Mouse (Mus musculus) G1E (cell line): ENCODE data around the gene Stard13. TPM values are rescaled to one million over a fixed set of nuclear protein-coding genes. Genes with fewer than 3 reads are reported as not detected.

Source experiments
- ATAC-seq: 2 replicates; pipeline ENCODE4 v1.8.0; 2016; ENCODE audit warnings: mild to moderate bottlenecking; ENCODE audit not compliant: insufficient number of reproducible peaks, poor library complexity, low FRiP score, severe bottlenecking; ENCODE audit errors: extremely low read depth
- DNase-seq: peaks from one replicate; pipeline ENCODE4 v3.0.0; 2012; ENCODE audit warnings: low spot score
- H3K27me3 ChIP-seq: 2 replicates; pipeline ENCODE4 v1.6.1; 2012; ENCODE audit warnings: mild to moderate bottlenecking, low read length, inconsistent platforms; ENCODE audit not compliant: insufficient read depth
- H3K36me3 ChIP-seq: replicated peaks from 2 replicates; pipeline ENCODE3; 2012; ENCODE audit warnings: mild to moderate bottlenecking, inconsistent platforms
- H3K4me1 ChIP-seq: 2 replicates; pipeline ENCODE4 v1.6.1; 2012; ENCODE audit warnings: low read depth, low read length, inconsistent platforms, mixed read lengths; ENCODE audit not compliant: insufficient read depth
- H3K4me3 ChIP-seq: 2 replicates; pipeline ENCODE4 v1.5.1; 2012; ENCODE audit warnings: low read depth, mild to moderate bottlenecking, inconsistent platforms, low read length, moderate library complexity, mixed read lengths
- H3K9me3 ChIP-seq: replicated peaks from 2 replicates; pipeline ENCODE4 v1.6.1; 2012; ENCODE audit warnings: inconsistent platforms
- CTCF ChIP-seq: IDR thresholded peaks from 2 replicates; pipeline ENCODE4 v1.5.1; 2012; ENCODE audit warnings: low read depth, low read length, inconsistent platforms, mixed read lengths
- GATA1 ChIP-seq: IDR thresholded peaks from 2 replicates; pipeline ENCODE4 v1.6.1; 2012; ENCODE audit warnings: borderline replicate concordance, low read length, inconsistent platforms, mixed read lengths
- GATA2 ChIP-seq: IDR thresholded peaks from 2 replicates; pipeline ENCODE4 v1.6.1; 2012; ENCODE audit warnings: low read depth, low read length, inconsistent platforms, borderline replicate concordance
- POLR2AphosphoS5 ChIP-seq: IDR thresholded peaks from 2 replicates; pipeline ENCODE4 v1.6.1; 2012; ENCODE audit warnings: low read depth, low read length, inconsistent platforms; ENCODE audit not compliant: insufficient replicate concordance
- TAL1 ChIP-seq: conservative IDR thresholded peaks from 2 replicates; pipeline ENCODE4 v1.6.1; 2012; ENCODE audit warnings: low read depth, low read length, inconsistent platforms, mixed read lengths
- polyA plus RNA-seq: library from polyadenylated mRNA; stranded (reverse); fragments of >175 nt; gene quantifications from 2 replicates; pipeline ENCODE4 v1.2.3, GENCODE M21; 2012
- total RNA-seq, 2 experiments: library from RNA; stranded (forward) in 1 of 2; stranded (reverse) in 1 of 2; fragments of 200-1000 nt in 1 of 2; fragments of >200 nt in 1 of 2; fragmentation: Nextera tagmentation in 1 of 2; gene quantifications; 2 replicates each; pipeline ENCODE4 v1.2.3; 2014 to 2017

The Stard13 gene
- total and polyA plus RNA-seq, 3 experiments: 0.05 TPM; not detected in 2

GRCm38 (mm10) chr5:151247115-151247875, 13.7 kb upstream of the Stard13 start:
- no peak for ATAC-seq
- H3K36me3 ChIP-seq: no peaks in the 10 kb centered on the region
- DNase-seq: no peak
- H3K9me3 ChIP-seq: peaks cover 3% of the 10 kb centered on the region
- no peak overlapping the region for H3K4me3 ChIP-seq
- TF ChIP-seq CTCF (no peak), POLR2AphosphoS5 (no peak), TAL1 (no peak), GATA1 (no peak), GATA2 (no peak)
- H3K27me3 ChIP-seq: no peaks in the 10 kb centered on the region
- no peaks in the 10 kb centered on the region for H3K4me1 ChIP-seq

DNA sequence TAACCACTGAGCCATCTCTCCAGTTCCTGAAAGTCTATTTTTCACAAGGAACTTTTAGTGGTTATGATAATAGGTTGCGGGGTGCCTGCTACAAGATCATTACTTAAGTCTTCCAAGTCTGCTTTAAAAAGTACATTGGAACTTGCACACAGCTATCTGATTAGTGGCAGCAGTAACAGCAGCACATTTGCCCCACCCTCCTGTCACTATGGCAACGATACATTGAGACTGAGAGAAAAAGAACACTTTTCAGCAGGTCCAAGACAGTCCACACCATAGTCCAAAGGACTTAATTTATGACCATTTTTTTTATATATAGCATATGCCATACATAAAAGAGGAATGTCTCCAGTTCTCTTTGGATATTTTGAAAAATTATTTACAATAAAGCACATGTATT, 12.7 kb upstream of the Stard13 start:
- H3K27me3 ChIP-seq: no peaks in the 10 kb centered on the region
- H3K4me1 ChIP-seq: no peaks in the 10 kb centered on the region
- ATAC-seq (no peak), DNase-seq (no peak)
- no peaks in the 10 kb centered on the region for H3K36me3 ChIP-seq
- peaks cover 6% of the 10 kb centered on the region for H3K9me3 ChIP-seq
- H3K4me3 ChIP-seq: no peak overlapping the region
- TF ChIP-seq CTCF (no peak), POLR2AphosphoS5 (no peak), GATA1 (no peak), GATA2 (no peak), TAL1 (no peak)

- TF ChIP-seq GATA1: no peak
- Histone ChIP-seq H3K9me3 (peaks cover 6% of the 10 kb centered on the region), H3K4me3 (no peak overlapping the region), H3K36me3 (no peaks in the 10 kb centered on the region), H3K27me3 (no peaks in the 10 kb centered on the region), H3K4me1 (no peaks in the 10 kb centered on the region)
- DNase-seq (no peak), ATAC-seq (no peak)
Measured at GRCm38 (mm10) chr5:151245571-151245970, 11.9 kb upstream of the Stard13 start.

DNA sequence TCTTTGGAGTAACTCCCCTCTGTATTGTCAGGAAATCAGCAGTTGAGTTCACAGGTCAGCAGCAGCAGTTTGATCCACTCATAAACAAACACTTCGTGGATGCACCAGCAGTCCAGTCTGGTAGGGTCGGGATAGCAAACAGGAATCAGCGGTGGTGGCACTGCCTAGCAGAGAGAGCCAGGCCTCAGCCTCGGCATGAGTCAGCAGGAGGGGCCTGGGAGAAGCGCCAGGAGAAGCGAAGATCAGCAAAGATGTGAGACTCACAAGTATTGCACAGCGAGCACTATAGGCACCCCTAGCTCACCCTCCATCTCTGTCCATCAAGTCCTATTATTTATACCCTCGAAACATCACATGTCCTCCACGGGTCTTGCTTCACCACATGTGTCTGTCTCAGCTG, 5.1 kb upstream of the Stard13 start:
- Histone ChIP-seq H3K4me3 (no peak overlapping the region), H3K27me3 (no peaks in the 10 kb centered on the region), H3K4me1 (no peaks in the 10 kb centered on the region), H3K36me3 (no peaks in the 10 kb centered on the region), H3K9me3 (peaks cover 5% of the 10 kb centered on the region)
- no peak for ATAC-seq
- no peak for DNase-seq
- no peak for TF ChIP-seq POLR2AphosphoS5
- no peak for TF ChIP-seq TAL1
- no peak for TF ChIP-seq GATA2
- TF ChIP-seq CTCF: no peak
- no peak for TF ChIP-seq GATA1

DNA sequence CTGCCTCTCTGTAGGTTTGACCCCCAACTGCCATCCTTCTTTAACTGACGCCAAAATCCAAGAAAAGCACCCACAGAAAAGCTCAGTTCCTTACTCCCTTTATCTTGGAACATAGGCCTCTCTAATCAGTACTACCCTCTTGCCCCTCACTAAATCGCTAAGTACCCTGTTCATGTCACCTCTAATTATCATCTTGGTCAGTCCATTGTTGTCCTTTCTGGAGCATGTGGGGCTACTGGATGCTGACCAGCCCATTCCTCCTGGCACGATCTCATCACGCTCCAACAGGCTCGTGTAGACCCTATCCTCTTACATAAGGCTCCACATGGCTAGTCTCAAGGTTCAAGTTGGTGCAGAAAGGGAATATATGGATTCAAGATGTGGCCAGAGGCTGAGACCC, 2.8 kb upstream of the Stard13 start:
- Histone ChIP-seq H3K27me3 (no peaks in the 10 kb centered on the region), H3K9me3 (peaks cover 13% of the 10 kb centered on the region), H3K4me3 (no peak overlapping the region), H3K4me1 (no peaks in the 10 kb centered on the region), H3K36me3 (no peaks in the 10 kb centered on the region)
- no peak for ATAC-seq
- no peak for TF ChIP-seq TAL1
- TF ChIP-seq CTCF: no peak
- TF ChIP-seq GATA1: no peak
- no peak for TF ChIP-seq GATA2
- TF ChIP-seq POLR2AphosphoS5: no peak
- no peak for DNase-seq

DNA sequence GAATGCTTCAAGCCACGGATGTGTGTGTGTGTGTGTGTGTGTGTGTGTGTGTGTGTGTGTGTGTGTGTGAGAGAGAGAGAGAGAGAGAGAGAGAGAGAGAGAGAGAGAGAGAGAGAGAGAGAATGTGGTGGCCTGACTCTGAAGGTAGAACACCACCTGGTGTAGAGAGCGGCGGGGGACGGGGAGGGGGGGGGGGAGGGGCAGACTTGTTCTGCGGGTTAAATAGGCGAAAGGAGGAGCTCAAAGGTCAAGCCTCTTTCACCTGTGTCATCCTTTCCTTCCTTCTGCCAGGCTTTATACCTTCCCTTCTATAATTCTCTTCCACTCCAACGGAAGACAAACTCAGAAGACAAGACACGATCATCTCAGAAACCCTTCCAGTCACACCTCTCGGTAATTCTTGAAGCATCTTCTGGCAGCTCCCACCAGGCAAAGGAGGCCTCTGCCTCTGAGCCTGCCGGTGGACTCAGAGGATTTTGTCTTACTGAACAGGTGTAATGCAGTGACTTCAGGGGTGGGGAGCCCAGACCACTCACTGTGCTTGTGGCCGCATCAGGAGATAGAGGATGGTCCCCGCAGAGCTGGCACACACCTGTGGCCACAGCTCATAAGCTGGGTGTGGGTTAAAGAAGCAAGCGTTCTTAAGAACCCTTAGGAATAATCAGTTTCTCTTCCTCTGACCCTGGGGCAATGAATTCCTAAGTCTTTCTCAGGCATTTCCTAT, 898 bp downstream of the Stard13 start:
- ATAC-seq (no peak), DNase-seq (no peak)
- H3K4me1 ChIP-seq: no peaks in the 10 kb centered on the region
- no peaks in the 10 kb centered on the region for H3K36me3 ChIP-seq
- H3K27me3 ChIP-seq: no peaks in the 10 kb centered on the region
- TF ChIP-seq POLR2AphosphoS5 (no peak), GATA1 (no peak), CTCF (no peak), TAL1 (no peak), GATA2 (no peak)
- no peak overlapping the region for H3K4me3 ChIP-seq
- peaks cover 15% of the 10 kb centered on the region for H3K9me3 ChIP-seq
